Mouse (Mus musculus) thymus, adult 2 months (tissue): ENCODE measurements around the gene Apex1. TPM values are rescaled to one million over a fixed set of nuclear protein-coding genes. Genes with fewer than 3 reads are reported as not detected.
A peak's percentile ranks its signal among the peaks of the same experiment; 100 is the strongest.
"Not testable (repeated sequence)": the region's sequence is repeated elsewhere in the genome, so short reads cannot be mapped to it uniquely, and the experiment has no call there.

ENCODE experiments used
- DNase-seq: peaks from one replicate; pipeline ENCODE4 v3.0.0; 2021
- H3K27ac ChIP-seq: fragments of 200-500 bp; 2 replicates; pipeline ENCODE4 v1.5.1; 2012; ENCODE audit warnings: low read length, control low read depth; ENCODE audit not compliant: control insufficient read depth, insufficient read depth
- H3K27me3 ChIP-seq: fragments of 200-500 bp; 2 replicates; pipeline ENCODE4 v1.6.1; 2012; ENCODE audit warnings: mild to moderate bottlenecking, low read length, moderate library complexity, mixed read lengths; ENCODE audit not compliant: control insufficient read depth, insufficient read depth
- H3K36me3 ChIP-seq: fragments of 200-500 bp; 2 replicates; pipeline ENCODE4 v1.6.1; 2012; ENCODE audit warnings: mild to moderate bottlenecking, low read length, moderate library complexity; ENCODE audit not compliant: control insufficient read depth, insufficient read depth
- H3K4me1 ChIP-seq: fragments of 200-500 bp; replicated peaks from 2 replicates; pipeline ENCODE4 v1.6.1; 2012; ENCODE audit warnings: low read length; ENCODE audit not compliant: control insufficient read depth, insufficient read depth
- H3K4me3 ChIP-seq: fragments of 200-500 bp; 2 replicates; pipeline ENCODE4 v1.5.1; 2012; ENCODE audit warnings: mild to moderate bottlenecking, low read length, control low read depth, moderate library complexity; ENCODE audit not compliant: control insufficient read depth, insufficient read depth
- CTCF ChIP-seq: fragments of 200-500 bp; IDR thresholded peaks from 2 replicates; pipeline ENCODE4 v1.5.1; 2012; ENCODE audit warnings: mild to moderate bottlenecking, control low read depth, low read length, moderate library complexity, borderline replicate concordance; ENCODE audit not compliant: control insufficient read depth, poor library complexity, insufficient read depth; ENCODE audit errors: extremely low read depth
- POLR2A ChIP-seq: fragments of 200-500 bp; IDR thresholded peaks from 2 replicates; pipeline ENCODE4 v1.6.1; 2012; ENCODE audit warnings: mild to moderate bottlenecking, low read length, control low read depth, moderate library complexity; ENCODE audit not compliant: control insufficient read depth, poor library complexity, insufficient read depth; ENCODE audit errors: extremely low read depth
- WGBS: fragments of 180-500 bp; shearing (Covaris S2); methylation state at CpG from one replicate; pipeline ENCODE4 v1.1.7; 2018; 5-methylcytosine and 5-hydroxymethylcytosine counted together
- polyA plus RNA-seq: library from polyadenylated mRNA; depleted of rRNA; stranded (reverse); fragments of >200 nt; gene quantifications from 2 replicates; pipeline ENCODE4 v1.2.3, GENCODE M21; 2012

Apex1 gene
- polyA plus RNA-seq, 1 experiment: 54.1 TPM

- Histone ChIP-seq H3K4me1 (peaks cover 7% of the 10 kb centered on the region), H3K4me3 (peak overlapping the region; percentile 17; the same call in 1 of the 2 replicates), H3K27ac (no peak overlapping the region), H3K27me3 (no peaks in the 10 kb centered on the region), H3K36me3 (no peaks in the 10 kb centered on the region)
- TF ChIP-seq POLR2A (no peak), CTCF (no peak)
- DNase-seq: no peak
- WGBS: 54% methylated on average over 22 of the region's 22 CpGs
Measured at GRCm38 (mm10) chr14:50892541-50893459, 32.0 kb upstream of the Apex1 start.

DNA sequence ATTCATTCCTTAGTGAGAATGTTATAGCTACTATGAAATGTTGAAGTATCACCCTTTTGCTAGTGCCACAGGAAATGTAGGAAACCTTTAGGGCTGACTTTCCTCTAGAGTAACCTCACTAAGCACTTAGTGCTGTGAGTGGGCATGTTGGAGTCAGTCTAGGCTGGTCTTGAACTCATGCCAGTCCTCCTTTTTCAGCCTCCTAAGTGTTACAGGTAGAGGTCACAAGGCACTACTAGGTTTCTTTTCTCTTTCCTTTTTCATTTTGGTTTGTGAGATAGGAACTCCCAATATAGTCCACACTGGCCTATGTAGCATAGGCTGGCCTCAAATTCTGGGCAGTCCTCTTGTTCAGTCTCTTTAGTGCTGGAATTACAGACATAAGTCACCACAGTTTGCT is 29.4 kb upstream of the Apex1 start:
- no peak for DNase-seq
- TF ChIP-seq POLR2A: no peak
- no peak overlapping the region for H3K27ac ChIP-seq
- H3K4me1 ChIP-seq: peaks cover 7% of the 10 kb centered on the region
- H3K4me3 ChIP-seq: no peak overlapping the region
- H3K27me3 ChIP-seq: no peaks in the 10 kb centered on the region
- no peaks in the 10 kb centered on the region for H3K36me3 ChIP-seq

DNA sequence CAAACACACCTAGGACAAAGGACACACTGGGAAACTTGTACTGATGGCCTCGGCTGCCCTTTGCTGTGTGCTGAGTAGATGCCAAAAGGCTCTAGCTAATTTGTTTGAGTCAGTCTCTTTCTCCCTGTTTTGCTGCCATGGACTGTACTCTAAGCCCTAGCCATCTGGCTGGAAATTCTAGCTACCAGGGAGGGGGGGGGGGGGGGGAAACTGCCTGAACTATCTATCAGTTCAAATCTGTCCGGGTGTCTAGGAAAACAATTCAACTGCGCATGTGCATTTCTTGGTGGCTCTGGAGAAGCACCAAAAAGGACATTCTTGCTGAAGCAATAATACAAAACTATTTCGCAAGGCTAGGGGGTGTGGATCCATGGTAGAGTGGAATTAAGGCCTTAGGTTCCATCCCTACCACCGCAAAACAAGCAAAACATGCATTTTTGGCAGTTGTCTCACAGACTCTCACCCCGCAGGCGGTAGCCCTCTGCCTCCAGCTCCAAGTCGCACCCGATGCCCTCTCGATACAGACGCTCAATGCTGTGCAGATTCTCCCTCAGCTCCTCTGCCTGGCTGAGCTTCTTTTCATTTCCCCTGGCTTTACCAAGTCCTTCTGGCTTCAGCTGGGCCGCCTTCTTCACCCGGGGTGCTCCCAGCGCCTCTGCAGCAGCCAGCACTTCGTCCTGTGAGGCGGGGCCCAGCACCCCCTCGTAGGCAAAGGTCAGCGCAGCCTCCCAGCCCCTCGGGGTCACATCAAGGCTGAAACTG is 28.6 kb upstream of the Apex1 start:
- DNase-seq: no peak
- Histone ChIP-seq H3K27me3 (no peaks in the 10 kb centered on the region), H3K4me1 (peaks cover 7% of the 10 kb centered on the region), H3K36me3 (no peaks in the 10 kb centered on the region), H3K27ac (no peak overlapping the region), H3K4me3 (no peak overlapping the region; the same call in 1 of the 2 replicates)
- WGBS: 69% methylated on average over 19 of the region's 19 CpGs
- TF ChIP-seq POLR2A (no peak), CTCF (no peak)

DNA sequence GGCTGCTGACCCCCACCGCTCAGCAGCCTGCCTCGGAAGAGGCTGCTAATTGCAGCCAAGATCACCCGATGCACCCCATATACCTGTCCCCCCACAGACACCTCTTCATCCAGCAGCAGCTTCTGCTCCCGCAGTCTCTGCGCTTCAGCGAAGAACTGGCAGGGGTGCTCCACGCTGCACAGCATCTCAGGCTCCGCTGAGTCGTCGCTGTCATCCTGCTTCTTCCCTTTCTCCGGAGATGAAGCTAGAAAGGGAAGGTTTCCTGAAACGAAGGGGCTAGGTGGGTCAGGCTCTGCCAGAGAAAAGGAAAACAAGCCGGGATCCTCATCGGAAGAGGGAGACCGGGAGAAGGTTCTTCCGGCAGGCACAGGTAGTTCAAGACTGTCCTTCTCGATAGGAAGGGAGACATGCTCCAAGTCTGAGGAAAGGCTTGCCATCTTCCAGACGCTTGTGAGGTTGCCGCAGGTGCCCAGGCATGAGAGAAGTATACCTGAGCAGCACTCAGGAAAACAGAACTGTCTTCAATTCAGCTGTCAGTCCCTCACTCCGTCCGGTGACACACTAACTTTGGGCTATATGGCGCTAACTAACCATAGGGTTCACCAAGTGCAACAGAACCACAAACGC is 27.9 kb upstream of the Apex1 start:
- WGBS: 77% methylated on average over 23 of the region's 23 CpGs
- peaks cover 7% of the 10 kb centered on the region for H3K4me1 ChIP-seq
- no peaks in the 10 kb centered on the region for H3K27me3 ChIP-seq
- H3K27ac ChIP-seq: no peak overlapping the region
- H3K36me3 ChIP-seq: no peaks in the 10 kb centered on the region
- TF ChIP-seq CTCF (no peak), POLR2A (no peak)
- no peak overlapping the region; the same call in 1 of the 2 replicates for H3K4me3 ChIP-seq
- DNase-seq: no peak

DNA sequence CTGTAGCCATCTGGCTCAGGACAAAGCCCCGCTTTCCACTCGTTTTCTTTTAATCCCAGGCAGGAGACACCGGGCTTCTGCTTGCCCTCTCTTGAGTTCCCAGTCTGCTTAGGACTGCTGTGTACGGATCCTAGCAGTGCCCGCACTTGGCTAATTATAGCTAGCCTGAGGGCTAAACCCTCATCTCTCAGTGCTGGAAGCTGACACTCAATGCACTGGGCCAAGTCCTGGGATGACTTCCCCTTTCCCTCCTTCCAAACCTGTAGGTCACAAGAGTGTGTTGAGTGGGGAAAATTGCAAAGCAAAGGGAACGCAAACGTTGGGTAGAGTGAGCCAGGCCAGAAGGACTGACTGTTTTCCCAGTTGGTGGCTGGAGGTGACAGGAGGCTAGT is 27.4 kb upstream of the Apex1 start, which contains the start of gene Klhl33:
TSS of gene Klhl33 (minus strand) at position 134 of the 392 bp plus-strand sequence.
- no peak for DNase-seq
- Histone ChIP-seq H3K27me3 (no peaks in the 10 kb centered on the region), H3K36me3 (no peaks in the 10 kb centered on the region), H3K27ac (no peak within 1 kb of the TSS), H3K4me1 (peaks cover 5% of the 10 kb centered on the region), H3K4me3 (no peak within 1 kb of the TSS; the same call in 1 of the 2 replicates)
- TF ChIP-seq CTCF: no peak
- no peak for TF ChIP-seq POLR2A
- WGBS: 73% methylated on average over 7 of the region's 7 CpGs

DNA sequence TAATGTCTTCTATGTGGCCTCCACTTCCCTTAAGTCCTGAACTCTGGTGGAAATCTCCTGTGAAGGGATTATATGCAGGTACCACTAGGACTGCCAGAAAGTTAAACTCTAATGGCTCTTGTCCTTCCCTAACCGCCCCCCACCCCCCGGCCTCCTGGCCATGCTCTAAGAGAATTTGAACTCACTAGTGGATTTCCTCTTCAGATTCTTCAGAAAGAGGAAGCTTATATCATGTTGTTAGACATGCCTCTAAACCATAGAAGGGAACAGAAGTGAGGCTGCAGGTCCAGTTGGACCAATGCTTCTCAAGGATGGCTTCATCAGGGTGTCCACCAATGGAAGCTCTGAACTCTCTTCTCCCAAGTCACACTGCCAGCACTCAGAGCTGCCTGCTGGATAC is 26.8 kb upstream of the Apex1 start:
- H3K27me3 ChIP-seq, DNase-seq, H3K4me3 ChIP-seq, H3K4me1 ChIP-seq, H3K36me3 ChIP-seq, H3K27ac ChIP-seq: not testable (repeated sequence)
- 41% methylated on average over 2 of the region's 2 CpGs for WGBS
